Mouse (Mus musculus): ENCODE measurements around the gene Snap23. TPM values are rescaled to one million over a fixed set of nuclear protein-coding genes. Genes with fewer than 3 reads are reported as not detected.
A peak's percentile ranks its signal among the peaks of the same experiment; 100 is the strongest.
"Not testable (repeated sequence)": the region's sequence is repeated elsewhere in the genome, so short reads cannot be mapped to it uniquely, and the experiment has no call there.

Gene Snap23
- polyA plus RNA-seq, 1 experiment from 2014 or later, result 35.8 TPM

- ATAC-seq (ENCODE audit: low FRiP score), result peak; percentile 85
- WGBS, result 1% methylated on average over 50 of the region's 50 CpGs
- H3K4me1 ChIP-seq, result peaks cover 19% of the 10 kb centered on the region
- no peaks in the 10 kb centered on the region for H3K9me3 ChIP-seq
- 0 out of 2 replicates have a peak, but pooled peaks cover 7% of the 10 kb centered on the region for H3K36me3 ChIP-seq (replicated peaks)
- H3K4me3 ChIP-seq (replicated peaks), result peak within 1 kb of the TSS; percentile 71
- peak within 1 kb of the TSS; percentile 79 for H3K4me2 ChIP-seq
- peak within 1 kb of the TSS; percentile 88 for H3K9ac ChIP-seq
- no peaks in the 10 kb centered on the region for H3K27me3 ChIP-seq
- peak within 1 kb of the TSS; percentile 79 for H3K27ac ChIP-seq
These were observed 4.1 kb upstream of the Snap23 start, which contains the start of gene Zfp106 for GRCm38 (mm10) chr2:120563235-120563990. Gene Zfp106 (minus strand): TSS chr2:120563843.

GRCm38 (mm10) chr2:120564548-120565188 is 2.8 kb upstream of the Snap23 start:
- 93% methylated on average over 4 of the region's 4 CpGs for WGBS
- H3K9ac ChIP-seq; H3K27me3 ChIP-seq; H3K36me3 ChIP-seq (replicated peaks); H3K27ac ChIP-seq; H3K4me2 ChIP-seq; H3K4me3 ChIP-seq (replicated peaks); H3K9me3 ChIP-seq; ATAC-seq (ENCODE audit: low FRiP score): not testable (repeated sequence)
- H3K4me1 ChIP-seq, result peaks cover 29% of the 10 kb centered on the region

DNA sequence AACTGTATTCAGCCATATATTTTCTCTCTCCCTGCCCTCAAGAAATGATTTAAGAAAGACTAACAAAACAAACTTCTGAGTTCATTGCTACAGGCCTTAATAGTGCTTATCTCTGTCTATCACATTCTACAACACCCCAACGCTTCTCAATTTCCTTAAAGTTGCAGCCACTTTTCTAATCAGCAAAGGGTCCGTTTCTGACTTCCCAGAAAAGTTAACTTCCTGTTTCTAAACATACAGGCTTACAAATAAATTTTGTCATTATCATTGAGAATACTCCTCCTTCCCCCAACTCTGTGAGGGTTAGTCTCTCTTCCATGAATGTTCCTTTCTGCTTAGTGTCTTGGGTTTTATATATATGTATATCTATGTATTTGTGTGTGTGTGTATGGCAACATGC is 2.1 kb upstream of the Snap23 start:
- Histone ChIP-seq H3K27me3 (no peaks in the 10 kb centered on the region), H3K4me3 (replicated peaks) (no peak overlapping the region), H3K9me3 (no peaks in the 10 kb centered on the region), H3K9ac (no peak overlapping the region), H3K4me2 (no peak overlapping the region), H3K36me3 (replicated peaks) (0 out of 2 replicates have a peak, but pooled peaks cover 6% of the 10 kb centered on the region), H3K4me1 (peaks cover 29% of the 10 kb centered on the region), H3K27ac (no peak overlapping the region)
- 91% methylated on average over 2 of the region's 2 CpGs for WGBS
- ATAC-seq (ENCODE audit: low FRiP score), result no peak

- H3K4me2 ChIP-seq, result peak overlapping the region; percentile 73
- peak overlapping the region; percentile 78 for H3K27ac ChIP-seq
- under 1% methylated on average over 22 of the region's 22 CpGs for WGBS
- peak overlapping the region; percentile 79 for H3K9ac ChIP-seq
- peak overlapping the region; percentile 70 for H3K4me3 ChIP-seq (replicated peaks)
- H3K36me3 ChIP-seq (replicated peaks), result peaks cover 9% of the 10 kb centered on the region
- H3K27me3 ChIP-seq, result no peaks in the 10 kb centered on the region
- H3K9me3 ChIP-seq, result no peaks in the 10 kb centered on the region
- H3K4me1 ChIP-seq, result peaks cover 23% of the 10 kb centered on the region
- peak; percentile 78 for ATAC-seq (ENCODE audit: low FRiP score)
These were observed 388 bp downstream of the Snap23 start for GRCm38 (mm10) chr2:120567798-120568320.

- H3K9ac ChIP-seq, result no peak overlapping the region
- H3K27me3 ChIP-seq, result no peaks in the 10 kb centered on the region
- no peak for ATAC-seq (ENCODE audit: low FRiP score)
- peaks cover 9% of the 10 kb centered on the region for H3K36me3 ChIP-seq (replicated peaks)
- H3K4me1 ChIP-seq, result peaks cover 19% of the 10 kb centered on the region
- H3K4me3 ChIP-seq (replicated peaks), result no peak overlapping the region
- no peak overlapping the region for H3K27ac ChIP-seq
- WGBS, result 94% methylated on average over 3 of the region's 3 CpGs
- H3K9me3 ChIP-seq, result no peaks in the 10 kb centered on the region
- H3K4me2 ChIP-seq, result no peak overlapping the region
These were observed 3.6 kb downstream of the Snap23 start for GRCm38 (mm10) chr2:120571081-120571480.

- H3K4me2 ChIP-seq; H3K9me3 ChIP-seq; ATAC-seq (ENCODE audit: low FRiP score); H3K9ac ChIP-seq; H3K36me3 ChIP-seq (replicated peaks); H3K27me3 ChIP-seq; H3K4me3 ChIP-seq (replicated peaks); H3K27ac ChIP-seq: not testable (repeated sequence)
- WGBS, result 91% methylated on average over 3 of the region's 3 CpGs
- H3K4me1 ChIP-seq, result peaks cover 15% of the 10 kb centered on the region
These were observed 4.7 kb downstream of the Snap23 start for GRCm38 (mm10) chr2:120572161-120572560.

GRCm38 (mm10) chr2:120575121-120575520 is 7.7 kb downstream of the Snap23 start:
- WGBS, result 88% methylated on average over 3 of the region's 3 CpGs
- no peaks in the 10 kb centered on the region for H3K4me1 ChIP-seq

GRCm38 (mm10) chr2:120575978-120576377 is 8.5 kb downstream of the Snap23 start:
- no peak overlapping the region for H3K4me3 ChIP-seq (replicated peaks)
- no peaks in the 10 kb centered on the region for H3K4me1 ChIP-seq
- no peaks in the 10 kb centered on the region for H3K9me3 ChIP-seq
- H3K9ac ChIP-seq, result no peak overlapping the region
- no peak overlapping the region for H3K4me2 ChIP-seq
- no peak for ATAC-seq (ENCODE audit: low FRiP score)
- H3K27me3 ChIP-seq, result no peaks in the 10 kb centered on the region
- no peak overlapping the region for H3K27ac ChIP-seq
- WGBS, result 85% methylated on average over 2 of the region's 2 CpGs
- peaks cover 9% of the 10 kb centered on the region for H3K36me3 ChIP-seq (replicated peaks)

More at GRCm38 (mm10) chr2:120575121-120575520, 7.7 kb downstream of the Snap23 start:
- H3K4me3 ChIP-seq (replicated peaks), result no peak overlapping the region
- H3K9ac ChIP-seq, result no peak overlapping the region
- ATAC-seq (ENCODE audit: low FRiP score), result no peak
- no peaks in the 10 kb centered on the region for H3K27me3 ChIP-seq
- no peak overlapping the region for H3K4me2 ChIP-seq
- H3K9me3 ChIP-seq, result no peaks in the 10 kb centered on the region
- H3K27ac ChIP-seq, result no peak overlapping the region
- peaks cover 9% of the 10 kb centered on the region for H3K36me3 ChIP-seq (replicated peaks)

DNA sequence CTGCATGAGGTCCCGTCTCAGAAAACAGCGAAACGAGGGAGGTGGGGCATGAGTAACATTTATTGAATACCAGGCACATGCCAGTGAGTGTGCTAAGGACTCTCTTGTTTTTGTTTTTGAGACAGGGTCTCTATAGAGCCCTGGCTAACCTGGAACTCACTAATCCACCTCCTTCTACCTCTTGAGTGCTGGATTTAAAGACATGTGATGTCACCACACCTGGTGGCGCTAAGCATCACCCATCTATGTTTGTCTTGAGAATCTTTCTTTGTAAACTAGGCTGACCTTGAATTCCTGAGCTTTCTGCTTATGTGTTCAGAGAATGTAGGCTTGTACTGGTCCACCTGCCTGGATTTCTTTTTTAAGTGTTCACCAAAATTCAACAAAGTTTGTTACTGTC is 10.3 kb downstream of the Snap23 start:
- Histone ChIP-seq H3K36me3 (replicated peaks) (no peaks in the 10 kb centered on the region), H3K9me3 (no peaks in the 10 kb centered on the region), H3K27ac (no peak overlapping the region), H3K4me3 (replicated peaks) (no peak overlapping the region), H3K4me1 (no peaks in the 10 kb centered on the region), H3K9ac (no peak overlapping the region), H3K4me2 (no peak overlapping the region), H3K27me3 (no peaks in the 10 kb centered on the region)
- ATAC-seq (ENCODE audit: low FRiP score), result no peak
- WGBS, result 85% methylated on average over 4 of the region's 4 CpGs

- Histone ChIP-seq H3K4me2 (no peak overlapping the region), H3K9me3 (no peaks in the 10 kb centered on the region), H3K4me3 (replicated peaks) (no peak overlapping the region), H3K27me3 (no peaks in the 10 kb centered on the region), H3K4me1 (no peaks in the 10 kb centered on the region), H3K9ac (no peak overlapping the region), H3K27ac (no peak overlapping the region), H3K36me3 (replicated peaks) (no peaks in the 10 kb centered on the region)
- ATAC-seq (ENCODE audit: low FRiP score), result no peak
- WGBS, result 89% methylated on average over 5 of the region's 5 CpGs
These were observed 10.8 kb downstream of the Snap23 start for GRCm38 (mm10) chr2:120578286-120578685.

DNA sequence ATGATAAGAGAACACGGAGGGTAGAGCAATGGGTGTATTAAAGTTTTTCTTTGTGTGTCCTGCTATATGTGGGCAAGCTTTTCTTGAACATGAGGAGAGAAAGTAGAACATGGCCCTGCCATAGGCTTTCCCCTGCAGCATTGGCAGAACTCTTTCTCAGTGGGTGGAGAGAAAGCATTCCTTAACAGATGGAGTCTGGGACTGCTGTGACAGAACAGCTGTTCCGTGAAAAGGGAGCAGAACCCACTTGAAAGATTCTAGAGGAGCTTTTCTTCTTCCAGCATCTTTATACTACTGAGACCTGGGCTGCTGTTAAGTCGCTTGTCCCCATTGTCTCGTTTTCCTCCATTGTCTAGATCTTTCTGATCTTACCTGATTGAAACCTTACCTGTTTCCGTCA is 22.3 kb downstream of the Snap23 start:
- Histone ChIP-seq H3K9me3 (no peaks in the 10 kb centered on the region), H3K27me3 (no peaks in the 10 kb centered on the region), H3K4me2 (no peak overlapping the region), H3K36me3 (replicated peaks) (peaks cover 37% of the 10 kb centered on the region), H3K4me1 (no peaks in the 10 kb centered on the region), H3K4me3 (replicated peaks) (no peak overlapping the region), H3K27ac (no peak overlapping the region), H3K9ac (no peak overlapping the region)
- WGBS, result 89% methylated on average over 5 of the region's 5 CpGs
- no peak for ATAC-seq (ENCODE audit: low FRiP score)

- Histone ChIP-seq H3K27ac (no peak overlapping the region), H3K27me3 (no peaks in the 10 kb centered on the region), H3K4me2 (no peak overlapping the region), H3K4me3 (replicated peaks) (no peak overlapping the region), H3K4me1 (no peaks in the 10 kb centered on the region), H3K9ac (no peak overlapping the region), H3K9me3 (no peaks in the 10 kb centered on the region), H3K36me3 (replicated peaks) (peaks cover 41% of the 10 kb centered on the region)
- WGBS, result 97% methylated on average over 1 of the region's 1 CpGs
- ATAC-seq (ENCODE audit: low FRiP score), result no peak
These were observed 24.8 kb downstream of the Snap23 start for GRCm38 (mm10) chr2:120592227-120592626.
